Mouse (Mus musculus): ENCODE data around the gene Vmn2r30. TPM values are rescaled to one million over a fixed set of nuclear protein-coding genes. Genes with fewer than 3 reads are reported as not detected.

Vmn2r30 gene
- 0.06 TPM for polyA plus RNA-seq (2014; fragmentation: Illumina TruSeq; extraction: RNeasy Lipid Tissue Mini Kit (QIAGEN cat#74804))

GRCm38 (mm10) chr7:7337509-7337908, at the start of gene Vmn2r30:
Gene Vmn2r30, minus strand, starts transcription at chr7:7337609.

GRCm38 (mm10) chr7:7374431-7374830, 37.0 kb upstream of the Vmn2r30 start, which contains the start of gene Gm45783:
Gene Gm45783, minus strand, starts transcription at chr7:7374573.

GRCm38 (mm10) chr7:7277966-7278567, 59.3 kb downstream of the Vmn2r30 start, which contains the start of gene Gm45844:
Gene Gm45844, minus strand, starts transcription at chr7:7278289.

Other genes with a start within 250 kb of the Vmn2r30 start
- 6.0 TPM for gene Zfp954, start 216.1 kb downstream of the Vmn2r30 start, polyA plus RNA-seq (2014; fragmentation: Illumina TruSeq; extraction: RNeasy Lipid Tissue Mini Kit (QIAGEN cat#74804))
- 2.9 TPM for gene Zfp773, start 200.9 kb downstream of the Vmn2r30 start, polyA plus RNA-seq (2014; fragmentation: Illumina TruSeq; extraction: RNeasy Lipid Tissue Mini Kit (QIAGEN cat#74804))
- gene Zfp418, start 166.3 kb downstream of the Vmn2r30 start, polyA plus RNA-seq (2014; fragmentation: Illumina TruSeq; extraction: RNeasy Lipid Tissue Mini Kit (QIAGEN cat#74804)): 9.1 TPM
- gene Zfp772, start 127.6 kb downstream of the Vmn2r30 start, polyA plus RNA-seq (2014; fragmentation: Illumina TruSeq; extraction: RNeasy Lipid Tissue Mini Kit (QIAGEN cat#74804)): 11.3 TPM
- gene Vmn2r29, start 90.3 kb downstream of the Vmn2r30 start, polyA plus RNA-seq (2014; fragmentation: Illumina TruSeq; extraction: RNeasy Lipid Tissue Mini Kit (QIAGEN cat#74804)): 9.3 TPM
- 5.4 TPM for gene Gm45844, start 59.3 kb downstream of the Vmn2r30 start, polyA plus RNA-seq (2014; fragmentation: Illumina TruSeq; extraction: RNeasy Lipid Tissue Mini Kit (QIAGEN cat#74804))
- gene Clcn4, start 36.8 kb downstream of the Vmn2r30 start, polyA plus RNA-seq (2014; fragmentation: Illumina TruSeq; extraction: RNeasy Lipid Tissue Mini Kit (QIAGEN cat#74804)): 102 TPM
- not detected for gene Gm45783, start 37.0 kb upstream of the Vmn2r30 start, polyA plus RNA-seq (2014; fragmentation: Illumina TruSeq; extraction: RNeasy Lipid Tissue Mini Kit (QIAGEN cat#74804))
- not detected for gene Vmn2r31, start 62.1 kb upstream of the Vmn2r30 start, polyA plus RNA-seq (2014; fragmentation: Illumina TruSeq; extraction: RNeasy Lipid Tissue Mini Kit (QIAGEN cat#74804))
- gene Vmn2r32, start 142.4 kb upstream of the Vmn2r30 start, polyA plus RNA-seq (2014; fragmentation: Illumina TruSeq; extraction: RNeasy Lipid Tissue Mini Kit (QIAGEN cat#74804)): not detected
- gene Vmn2r33, start 229.2 kb upstream of the Vmn2r30 start, polyA plus RNA-seq (2014; fragmentation: Illumina TruSeq; extraction: RNeasy Lipid Tissue Mini Kit (QIAGEN cat#74804)): not detected